13 mouse cellular contexts compared by ENCODE assay signal in the genomic region with DNA sequence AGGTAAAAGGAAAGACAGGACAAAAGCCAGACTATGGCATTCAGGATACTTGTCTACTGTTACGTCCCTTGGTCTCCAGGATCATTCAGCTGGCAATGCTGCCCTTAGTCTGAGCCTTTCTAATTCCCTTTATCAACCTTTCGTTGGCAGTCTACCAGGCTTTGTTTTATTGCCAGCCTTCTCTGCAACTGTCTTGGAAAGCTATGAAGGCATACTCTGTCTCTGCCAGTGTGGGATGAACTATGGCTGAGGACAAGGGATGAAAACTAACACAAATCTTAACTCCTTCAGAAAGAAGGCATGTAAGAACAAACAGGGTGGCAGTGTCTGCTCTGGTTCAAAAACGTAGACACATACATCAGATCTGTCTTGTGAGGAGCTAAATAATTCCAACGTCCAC. TPM values are rescaled to one million over a fixed set of nuclear protein-coding genes. Genes with fewer than 3 reads are reported as not detected.
DNase-seq lines count a peak whose midpoint lies in the region; ATAC-seq lines count a peak whose summit lies in the region.
"Had no signal": no experiment of that assay in that cellular context is flagged by ENCODE, and none has a peak within 500 bp of the region (broad histone marks: within the 10 kb centered on the region; RNA-seq: fewer than 3 reads in every experiment).

No protein-coding gene starts in this region.

- H3K9ac ChIP-seq in heart, embryonic 12.5 days = no peak overlapping the region
- no peak overlapping the region for H3K9ac ChIP-seq in forebrain, embryonic 15.5 days (replicated peaks)
- H3K9ac ChIP-seq: limb, embryonic 12.5 days had no signal

- no peaks in the 10 kb centered on the region for H3K27me3 ChIP-seq in heart, embryonic 12.5 days (replicated peaks)
- no peaks in the 10 kb centered on the region for H3K27me3 ChIP-seq in forebrain, embryonic 15.5 days
- H3K27me3 ChIP-seq: CH12.LX; limb, embryonic 12.5 days had no signal

- H3K4me1 ChIP-seq in heart, embryonic 12.5 days (replicated peaks) = 0 out of 2 replicates have a peak, but pooled peaks cover 4% of the 10 kb centered on the region
- H3K4me1 ChIP-seq in forebrain, embryonic 15.5 days = no peaks in the 10 kb centered on the region
- H3K4me1 ChIP-seq: limb, embryonic 12.5 days had no signal

- H3K4me3 ChIP-seq in heart, embryonic 12.5 days = no peak overlapping the region
- H3K4me3 ChIP-seq in forebrain, embryonic 15.5 days = no peak overlapping the region
- H3K4me3 ChIP-seq: limb, embryonic 12.5 days had no signal

- ATAC-seq in heart, embryonic 12.5 days (ENCODE audit: insufficient number of reproducible peaks, low FRiP score) = no peak
- no peak for ATAC-seq in forebrain, embryonic 15.5 days (replicated peaks)

- no peak overlapping the region for H3K4me2 ChIP-seq in heart, embryonic 12.5 days
- no peak overlapping the region for H3K4me2 ChIP-seq in forebrain, embryonic 15.5 days (replicated peaks)
- H3K4me2 ChIP-seq: limb, embryonic 12.5 days had no signal

- no peaks in the 10 kb centered on the region for H3K36me3 ChIP-seq in heart, embryonic 12.5 days
- no peaks in the 10 kb centered on the region for H3K36me3 ChIP-seq in forebrain, embryonic 15.5 days
- H3K36me3 ChIP-seq: limb, embryonic 12.5 days had no signal

- H3K9me3 ChIP-seq in heart, embryonic 12.5 days (replicated peaks) = no peaks in the 10 kb centered on the region
- H3K9me3 ChIP-seq in forebrain, embryonic 15.5 days = no peaks in the 10 kb centered on the region
- H3K9me3 ChIP-seq: limb, embryonic 12.5 days had no signal

- 59% methylated on average over 4 of the region's 4 CpGs for WGBS in heart, embryonic 12.5 days
- 64% methylated on average over 4 of the region's 4 CpGs for WGBS in forebrain, embryonic 15.5 days

- DNase-seq in heart, adult 18-20 months = peak; percentile 52 to 54
- peak; percentile 13 for DNase-seq in urinary bladder, postnatal 25 days (ENCODE audit: low spot score)
- DNase-seq in urinary bladder, adult 2 months (ENCODE audit: low spot score) = no peak
- DNase-seq in gastrocnemius, postnatal 25 days = peak; percentile 29
- DNase-seq in spleen, postnatal 4 days (ENCODE audit: low spot score in 2 of 2) = no peak
- DNase-seq in kidney, postnatal 10 days = no peak
- DNase-seq: right cerebral cortex, postnatal 25 days; thymus, adult 2 months had no signal

- H3K27ac ChIP-seq in heart, embryonic 12.5 days (ENCODE audit: poor library complexity, severe bottlenecking) = no peak overlapping the region
- no peak overlapping the region for H3K27ac ChIP-seq in forebrain, embryonic 15.5 days (replicated peaks)
- H3K27ac ChIP-seq: limb, embryonic 12.5 days; macrophage had no signal

RNA-seq across cellular contexts. Expression of a gene that starts 0.6 kb away (rescaled TPM):
- 10 to 100 TPM; 20.0 to 35.0 TPM for total RNA-seq in heart, adult 18-20 months (2021)
- 2.2 and 2.3 TPM in 2 replicates for polyA plus RNA-seq in heart, embryonic 12.5 days (2016; fragmentation: Nextera tagmentation; extraction: Ambion mirVana)
- polyA plus RNA-seq in urinary bladder, adult 2 months (2012; rRNA removed) = 51.9 and 56.5 TPM in 2 replicates
- total RNA-seq in gastrocnemius, postnatal 25 days (2021) = 100 to 1,000 TPM; 117 to 149 TPM
- 0.45 and 0.66 TPM in 2 replicates for polyA plus RNA-seq in forebrain, embryonic 15.5 days (2015; fragmentation: Nextera tagmentation; extraction: Ambion mirVana)
- polyA plus RNA-seq: limb, embryonic 12.5 days had no signal

Comparison
In these comparisons a context has a peak if more than half of its experiments do, and no peak if none do; other contexts are left out.
1. DNase-seq: peak in heart, adult 18-20 months (2 of 2), urinary bladder, postnatal 25 days (single experiment) and gastrocnemius, postnatal 25 days (single experiment); none in urinary bladder, adult 2 months (single experiment), spleen, postnatal 4 days (0 of 2) and kidney, postnatal 10 days (single experiment).
2. RNA of a gene that starts 0.6 kb away (polyA plus RNA-seq): 51.9 to 56.5 TPM in urinary bladder, adult 2 months; 2.2 to 2.3 TPM in heart, embryonic 12.5 days and 0.45 to 0.66 TPM in forebrain, embryonic 15.5 days; every median in the first group is over 10 times any median in the second.